Mouse (Mus musculus): Measurements from ENCODE around the gene Erich4. TPM values are rescaled to one million over a fixed set of nuclear protein-coding genes. Genes with fewer than 3 reads are reported as not detected.

Erich4 gene
- total RNA-seq, 1 experiment = not detected

DNA sequence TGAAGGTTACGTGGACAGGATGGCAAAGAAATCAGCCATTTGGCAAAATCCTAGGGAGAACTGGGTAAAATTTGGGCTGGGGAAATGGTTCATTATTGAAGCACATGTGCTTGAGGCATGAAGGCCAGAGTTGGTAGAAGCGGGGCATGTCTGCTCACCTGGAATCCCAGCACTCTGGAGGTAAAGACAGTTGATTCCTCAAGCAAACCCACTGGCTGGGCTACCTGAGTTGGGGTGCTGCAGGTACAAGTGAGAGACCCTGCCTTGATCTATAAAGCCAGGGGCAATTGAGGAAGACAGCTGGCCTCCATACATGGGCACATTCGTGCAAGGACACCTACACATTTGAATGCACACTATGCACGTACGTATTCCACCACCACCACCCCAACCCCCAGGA, 4.4 kb upstream of the Erich4 start:
- H3K9ac ChIP-seq (ENCODE audit: insufficient read depth, low read depth, low read length, poor library complexity, severe bottlenecking) = peak overlapping the region; percentile 91; the same call in 1 of the 2 replicates
- no peak for DNase-seq (ENCODE audit: low read depth, low spot score)

DNA sequence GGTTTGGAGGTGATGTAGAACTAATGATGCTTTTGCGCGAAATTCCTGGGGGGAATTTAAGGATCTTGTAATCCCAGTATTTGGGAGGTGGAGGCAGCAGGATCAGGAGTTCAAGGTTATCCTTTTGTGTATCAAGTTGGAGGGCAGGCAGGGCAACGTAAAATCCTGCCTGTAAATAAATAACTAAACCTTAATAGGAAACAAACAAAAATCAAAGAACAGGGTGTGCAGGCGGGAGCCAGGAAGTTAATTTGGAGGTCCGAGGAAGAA, 4.0 kb upstream of the Erich4 start:
- no peak for DNase-seq (ENCODE audit: low read depth, low spot score)
- H3K4me1 ChIP-seq (ENCODE audit: control insufficient read depth in 2 of 2, insufficient read depth in 2 of 2, low read length in 2 of 2, poor library complexity in 1 of 2) = peaks cover 1 to 15% of the 10 kb centered on the region in 2 experiments; a peak in 3 of 4 replicates
- peak overlapping the region; percentile 91 for H3K9ac ChIP-seq (ENCODE audit: insufficient read depth, low read depth, low read length, poor library complexity, severe bottlenecking)
- H3K36me3 ChIP-seq (ENCODE audit: control insufficient read depth, insufficient read depth, low read length, poor library complexity, severe bottlenecking) = peaks cover 17% of the 10 kb centered on the region
- H3K27ac ChIP-seq (ENCODE audit: insufficient read depth, low read depth, low read length, poor library complexity, severe bottlenecking) = no peak overlapping the region
- in situ Hi-C loops (cut with MboI; ENCODE audit: low sequenced_read_pairs in 2 of 2, unreplicated experiment in 2 of 2) = no loop called here
- no peaks in the 10 kb centered on the region for H3K9me3 ChIP-seq (ENCODE audit: control insufficient read depth, insufficient read depth, low read depth, low read length)
- TF ChIP-seq HCFC1 (IDR thresholded peaks at IDR 0.05; ENCODE audit: borderline replicate concordance, insufficient read depth, low read length) (no peak), ZC3H11A (IDR thresholded peaks at IDR 0.05; ENCODE audit: borderline replicate concordance, low read depth, low read length) (no peak), CHD2 (IDR thresholded peaks at IDR 0.05; ENCODE audit: low read depth, low read length) (no peak), MAFK (IDR thresholded peaks at IDR 0.05; ENCODE audit: insufficient read depth, low read depth, low read length) (no peak), ZNF384 (IDR thresholded peaks at IDR 0.05; ENCODE audit: low read depth, low read length) (no peak)
- peak overlapping the region; percentile 83 to 87 for H3K4me3 ChIP-seq (ENCODE audit: insufficient read depth in 1 of 2, low read depth in 1 of 2, low read length in 2 of 2, poor library complexity in 1 of 2, severe bottlenecking in 1 of 2)

More for the DNA sequence above, 4.4 kb upstream of the Erich4 start:
- Histone ChIP-seq H3K9me3 (ENCODE audit: control insufficient read depth, insufficient read depth, low read depth, low read length) (no peaks in the 10 kb centered on the region), H3K36me3 (ENCODE audit: control insufficient read depth, insufficient read depth, low read length, poor library complexity, severe bottlenecking) (peaks cover 20% of the 10 kb centered on the region), H3K27ac (ENCODE audit: insufficient read depth, low read depth, low read length, poor library complexity, severe bottlenecking) (no peak overlapping the region), H3K4me3 (ENCODE audit: insufficient read depth in 1 of 2, low read depth in 1 of 2, low read length in 2 of 2, poor library complexity in 1 of 2, severe bottlenecking in 1 of 2) (peak overlapping the region; percentile 83 to 87), H3K4me1 (ENCODE audit: control insufficient read depth in 2 of 2, insufficient read depth in 2 of 2, low read length in 2 of 2, poor library complexity in 1 of 2) (peaks cover 1 to 13% of the 10 kb centered on the region in 2 experiments; a peak in 3 of 4 replicates)
- in situ Hi-C loops (cut with MboI; ENCODE audit: low sequenced_read_pairs in 2 of 2, unreplicated experiment in 2 of 2) = no loop called here
- TF ChIP-seq ZNF384 (IDR thresholded peaks at IDR 0.05; ENCODE audit: low read depth, low read length) (no peak), ZC3H11A (IDR thresholded peaks at IDR 0.05; ENCODE audit: borderline replicate concordance, low read depth, low read length) (no peak), CHD2 (IDR thresholded peaks at IDR 0.05; ENCODE audit: low read depth, low read length) (no peak), HCFC1 (IDR thresholded peaks at IDR 0.05; ENCODE audit: borderline replicate concordance, insufficient read depth, low read length) (no peak), MAFK (IDR thresholded peaks at IDR 0.05; ENCODE audit: insufficient read depth, low read depth, low read length) (no peak)

DNA sequence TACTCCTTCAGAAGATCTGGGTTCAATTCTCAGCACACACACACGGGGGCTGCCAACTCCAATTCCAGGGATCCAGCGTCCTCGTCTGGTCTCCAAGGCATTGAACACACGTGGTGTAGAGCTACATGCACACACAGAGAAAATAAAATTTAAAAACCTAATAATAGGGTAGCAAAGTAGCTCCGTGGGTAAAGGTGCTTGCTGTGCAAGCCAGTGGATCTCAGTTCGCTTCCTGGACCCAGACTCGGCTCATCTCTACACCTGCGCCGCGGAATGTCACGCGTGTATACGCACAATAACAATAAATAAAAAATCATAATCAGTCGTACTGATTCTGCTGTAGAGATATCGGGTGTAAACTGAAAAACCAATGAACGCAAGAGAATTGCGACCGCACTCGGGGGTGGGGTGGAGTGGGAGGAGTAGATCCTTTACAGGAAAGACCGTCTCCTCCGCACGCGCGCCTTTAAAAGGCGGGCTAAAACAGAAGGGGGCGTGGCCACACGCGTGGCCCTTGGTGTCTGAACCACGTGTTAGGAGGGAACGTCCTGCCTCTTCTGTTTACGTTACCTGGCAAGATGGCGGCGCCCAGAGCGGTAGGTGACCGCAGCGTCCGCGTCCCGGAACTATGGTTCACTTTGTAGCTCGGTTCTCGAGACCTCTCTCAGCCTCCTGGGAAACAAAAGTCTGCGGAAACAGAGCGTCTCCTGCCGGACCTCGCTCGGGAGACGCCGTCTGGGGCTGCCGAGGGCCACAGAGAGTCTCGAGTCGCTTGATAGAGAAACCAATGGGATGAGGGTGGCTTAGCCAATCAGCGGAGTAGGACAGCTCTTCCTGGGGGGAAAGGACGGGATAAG, 3.4 kb upstream of the Erich4 start, which contains the start of gene Dmac2:
Gene Dmac2, plus strand, starts transcription at position 550 of the 857 bp plus-strand sequence.
- TF ChIP-seq ZC3H11A (IDR thresholded peaks at IDR 0.05; ENCODE audit: borderline replicate concordance, low read depth, low read length) (no peak), CHD2 (IDR thresholded peaks at IDR 0.05; ENCODE audit: low read depth, low read length) (no peak), ZNF384 (IDR thresholded peaks at IDR 0.05; ENCODE audit: low read depth, low read length) (no peak), HCFC1 (IDR thresholded peaks at IDR 0.05; ENCODE audit: borderline replicate concordance, insufficient read depth, low read length) (peak; percentile 79), MAFK (IDR thresholded peaks at IDR 0.05; ENCODE audit: insufficient read depth, low read depth, low read length) (no peak)
- Histone ChIP-seq H3K9ac (ENCODE audit: insufficient read depth, low read depth, low read length, poor library complexity, severe bottlenecking) (peak within 1 kb of the TSS; percentile 91), H3K9me3 (ENCODE audit: control insufficient read depth, insufficient read depth, low read depth, low read length) (no peaks in the 10 kb centered on the region), H3K27ac (ENCODE audit: insufficient read depth, low read depth, low read length, poor library complexity, severe bottlenecking) (peak within 1 kb of the TSS; percentile 71; the same call in 1 of the 2 replicates), H3K4me3 (ENCODE audit: insufficient read depth in 1 of 2, low read depth in 1 of 2, low read length in 2 of 2, poor library complexity in 1 of 2, severe bottlenecking in 1 of 2) (peak within 1 kb of the TSS; percentile 83 to 87), H3K36me3 (ENCODE audit: control insufficient read depth, insufficient read depth, low read length, poor library complexity, severe bottlenecking) (peaks cover 13% of the 10 kb centered on the region), H3K4me1 (ENCODE audit: control insufficient read depth in 2 of 2, insufficient read depth in 2 of 2, low read length in 2 of 2, poor library complexity in 1 of 2) (peaks cover 1 to 15% of the 10 kb centered on the region in 2 experiments; a peak in 3 of 4 replicates)
- peak; percentile 95 for DNase-seq (ENCODE audit: low read depth, low spot score)
- in situ Hi-C loops (cut with MboI; ENCODE audit: low sequenced_read_pairs in 2 of 2, unreplicated experiment in 2 of 2) = no loop called here

DNA sequence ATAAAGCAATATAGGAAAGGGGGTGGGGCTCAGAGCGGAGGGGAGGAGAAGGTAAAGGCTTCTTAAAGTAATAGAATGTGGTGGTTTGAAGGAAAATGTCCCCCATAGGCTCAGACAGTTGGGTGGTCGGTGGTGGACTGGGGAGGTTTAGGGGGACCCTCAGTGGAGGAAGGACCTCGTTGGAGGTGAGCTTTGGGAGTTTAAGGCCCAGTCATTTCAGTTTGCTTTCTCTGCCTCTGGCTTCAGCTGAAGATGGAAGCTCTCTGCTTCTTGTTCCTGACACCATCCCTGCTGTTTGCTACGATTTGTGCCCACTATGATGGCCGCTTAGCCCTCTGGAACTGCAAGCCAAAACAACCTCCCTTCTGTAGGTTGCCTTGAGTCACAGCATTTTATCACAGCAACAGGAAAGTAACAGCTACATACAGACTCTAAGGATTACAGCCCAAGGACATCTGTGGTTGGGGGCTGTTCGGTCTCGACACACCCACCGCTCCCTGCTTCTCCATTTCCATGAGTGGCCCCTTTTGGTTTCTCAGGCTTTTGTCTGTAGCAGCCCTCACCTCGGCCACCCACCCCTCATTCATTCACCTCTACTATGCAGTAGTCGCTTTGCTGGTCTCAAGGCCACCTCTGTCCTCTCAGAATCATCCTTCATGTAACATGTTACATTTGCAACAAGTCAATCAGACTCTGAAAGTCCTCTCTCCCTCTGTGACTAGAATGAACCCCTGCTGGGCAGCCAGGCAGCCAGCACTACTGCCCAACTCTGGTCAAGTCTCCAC, 1.9 kb upstream of the Erich4 start:
- no peak for TF ChIP-seq HCFC1 (IDR thresholded peaks at IDR 0.05; ENCODE audit: borderline replicate concordance, insufficient read depth, low read length)
- Histone ChIP-seq H3K9ac (ENCODE audit: insufficient read depth, low read depth, low read length, poor library complexity, severe bottlenecking) (no peak overlapping the region), H3K27ac (ENCODE audit: insufficient read depth, low read depth, low read length, poor library complexity, severe bottlenecking) (no peak overlapping the region), H3K36me3 (ENCODE audit: control insufficient read depth, insufficient read depth, low read length, poor library complexity, severe bottlenecking) (peaks cover 10% of the 10 kb centered on the region; the same call in 1 of the 2 replicates), H3K4me1 (ENCODE audit: control insufficient read depth in 2 of 2, insufficient read depth in 2 of 2, low read length in 2 of 2, poor library complexity in 1 of 2) (peaks cover 1 to 15% of the 10 kb centered on the region in 2 experiments; a peak in 3 of 4 replicates), H3K9me3 (ENCODE audit: control insufficient read depth, insufficient read depth, low read depth, low read length) (no peaks in the 10 kb centered on the region), H3K4me3 (ENCODE audit: insufficient read depth in 1 of 2, low read depth in 1 of 2, low read length in 2 of 2, poor library complexity in 1 of 2, severe bottlenecking in 1 of 2) (no peak overlapping the region)
- in situ Hi-C loops (cut with MboI; ENCODE audit: low sequenced_read_pairs in 2 of 2, unreplicated experiment in 2 of 2) = no loop called here
- no peak for DNase-seq (ENCODE audit: low read depth, low spot score)

Data from ES-E14 (cell line).